Mouse (Mus musculus): ENCODE data around the gene Uso1. TPM values are rescaled to one million over a fixed set of nuclear protein-coding genes. Genes with fewer than 3 reads are reported as not detected.

Uso1 gene
- total RNA-seq (2021), result 10 to 100 TPM; 36.8 to 38.2 TPM
- long read RNA-seq, experiment 1, transcript Uso1-201 (24 exons, 3,898 nt), result major isoform, 22 of 43 reads
- long read RNA-seq, experiment 1, partial matches to known transcripts, result 3 of 43 reads
- long read RNA-seq, experiment 1, other reads (novel, unspliced or antisense), result 17 of 43 reads
- long read RNA-seq, experiment 2, transcript Uso1-201 (24 exons, 3,898 nt), result major isoform, 24 of 43 reads
- long read RNA-seq, experiment 2, partial matches to known transcripts, result 1 of 43 reads
- long read RNA-seq, experiment 2, other reads (novel, unspliced or antisense), result 16 of 43 reads

DNA sequence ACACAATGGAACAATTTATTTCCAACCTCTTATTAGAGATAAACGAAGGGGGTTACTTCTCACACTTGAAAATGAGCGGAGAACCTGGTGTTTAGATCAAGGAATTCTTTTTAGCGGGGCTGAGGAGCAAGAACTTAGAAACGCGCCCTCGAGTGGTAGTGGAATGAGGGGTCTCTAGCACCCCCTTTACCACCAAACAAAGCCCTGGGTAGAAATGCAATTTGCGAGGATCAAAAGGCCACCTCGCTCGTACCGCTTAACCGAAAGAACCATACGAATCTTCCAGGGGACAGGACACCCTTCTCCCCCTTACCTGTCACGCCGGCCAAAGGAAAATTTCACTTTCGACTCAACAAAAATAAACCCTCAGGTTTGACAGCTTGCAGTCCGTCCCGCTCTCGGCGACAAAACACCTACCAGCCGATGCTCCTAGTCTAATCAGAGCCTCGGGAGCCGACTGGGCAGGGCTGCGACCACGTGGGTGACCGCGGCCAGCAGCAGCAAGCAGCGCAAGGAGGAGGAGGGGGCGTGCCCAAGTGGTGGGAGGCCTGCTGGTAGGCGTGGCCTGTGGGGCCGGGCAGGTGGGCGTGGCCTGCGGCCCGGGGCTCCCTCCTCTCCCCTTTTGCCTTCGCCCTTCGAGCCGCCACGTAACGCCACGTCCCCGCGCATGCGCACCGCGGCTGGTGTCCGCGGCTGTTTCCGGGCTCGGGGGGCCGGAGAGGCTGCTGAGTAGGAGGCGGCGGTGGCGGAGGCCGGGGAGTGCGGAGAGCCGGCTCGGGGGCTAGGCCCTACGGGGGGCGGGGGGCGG is at the start of gene Uso1:
Uso1 (plus strand) TSS at position 700 of the 808 bp plus-strand sequence.
- intact Hi-C loops (cut with DNase I), result no loop called here
- DNase-seq, result peak; percentile 99

GRCm38 (mm10) chr5:92093263-92094061 is 44.3 kb upstream of the Uso1 start:
- no peak for DNase-seq
- intact Hi-C loops (cut with DNase I), result no loop called here

GRCm38 (mm10) chr5:92094062-92094415 is 43.7 kb upstream of the Uso1 start:
- intact Hi-C loops (cut with DNase I), result no loop called here
- DNase-seq, result no peak

- intact Hi-C loops (cut with DNase I), result no loop called here
- peak; percentile 29 to 54 for DNase-seq
Observed at GRCm38 (mm10) chr5:92096786-92097185, 41.0 kb upstream of the Uso1 start.

DNA sequence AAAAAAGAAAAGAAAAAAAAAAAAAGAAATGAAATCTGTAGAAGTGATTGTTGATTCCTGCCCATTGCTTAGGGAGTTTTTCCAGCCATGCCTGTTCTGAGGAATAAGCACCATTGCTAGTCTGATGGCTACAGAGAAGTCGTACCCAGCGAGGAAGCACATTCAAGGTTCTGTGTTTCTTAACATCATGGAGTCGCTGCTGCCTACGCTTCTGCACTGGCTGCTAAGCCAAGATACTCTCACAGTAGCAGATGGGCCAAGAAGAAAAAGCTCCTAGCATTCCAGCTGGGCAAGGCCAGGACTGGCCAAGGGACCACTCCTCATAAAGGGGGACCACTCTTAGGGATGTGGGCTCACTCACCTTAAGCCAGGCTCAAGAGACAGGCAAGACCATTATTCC is 40.0 kb upstream of the Uso1 start:
- intact Hi-C loops (cut with DNase I), result no loop called here
- no peak for DNase-seq

DNA sequence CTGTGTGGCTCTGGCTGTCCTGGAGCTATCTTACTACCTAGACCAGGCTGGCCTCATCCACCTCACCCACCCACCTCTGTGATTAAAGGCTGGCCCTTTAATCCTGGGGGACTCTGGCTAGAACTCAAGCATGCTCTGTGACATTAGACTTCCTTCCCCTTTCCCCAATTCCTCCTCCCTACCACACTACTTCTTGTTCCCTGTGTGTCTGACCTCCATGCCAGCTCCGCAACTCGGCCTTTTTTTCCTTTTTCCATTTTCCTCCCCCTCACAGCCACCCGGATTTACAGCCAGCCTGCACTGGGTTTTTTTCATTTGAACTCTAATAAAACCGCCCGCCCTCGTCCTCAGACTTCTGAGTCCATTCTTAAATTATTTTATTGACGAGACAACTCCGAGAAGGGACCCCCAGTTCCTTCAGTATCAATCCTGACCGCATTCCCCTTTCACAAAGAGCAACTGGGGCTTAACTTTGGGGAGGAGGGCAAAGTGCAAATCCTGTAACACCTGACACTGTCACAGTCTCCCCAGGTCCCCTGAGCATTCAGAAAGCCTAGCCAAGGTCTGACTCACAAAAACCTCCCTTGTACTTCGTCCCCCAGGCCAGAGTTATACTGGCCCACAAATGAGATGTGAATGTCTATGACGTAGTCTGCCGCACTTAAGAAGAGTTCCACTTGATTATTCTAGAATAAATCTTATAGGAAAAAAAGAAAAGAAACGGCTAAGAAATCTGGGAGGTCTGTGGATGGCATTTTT is 39.2 kb upstream of the Uso1 start:
- no peak for DNase-seq
- intact Hi-C loops (cut with DNase I), result no loop called here

DNA sequence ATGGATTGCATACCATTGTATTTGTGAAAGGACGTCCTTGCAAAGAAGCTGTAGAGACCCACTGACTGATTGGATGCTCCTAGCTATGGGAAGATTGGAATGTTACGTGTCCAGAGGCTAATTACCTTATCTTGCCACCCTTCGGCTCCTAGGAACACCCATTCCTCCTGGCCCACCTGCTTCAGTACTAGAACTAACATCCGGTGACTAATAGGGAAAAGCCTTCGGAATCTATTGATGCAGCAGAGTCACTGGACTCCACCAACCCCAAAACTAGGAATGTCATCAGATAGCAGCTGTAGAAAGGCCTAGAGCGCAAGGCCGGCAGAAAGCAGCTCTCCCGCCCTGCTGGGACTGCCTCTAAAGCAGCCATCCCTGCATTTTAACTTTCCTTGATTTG is 36.1 kb upstream of the Uso1 start:
- DNase-seq, result no peak
- intact Hi-C loops (cut with DNase I), result no loop called here

GRCm38 (mm10) chr5:92103062-92103461 is 34.7 kb upstream of the Uso1 start:
- intact Hi-C loops (cut with DNase I), result no loop called here
- no peak for DNase-seq

- intact Hi-C loops (cut with DNase I), result no loop called here
Observed at GRCm38 (mm10) chr5:92103816-92104415, 33.8 kb upstream of the Uso1 start.

DNA sequence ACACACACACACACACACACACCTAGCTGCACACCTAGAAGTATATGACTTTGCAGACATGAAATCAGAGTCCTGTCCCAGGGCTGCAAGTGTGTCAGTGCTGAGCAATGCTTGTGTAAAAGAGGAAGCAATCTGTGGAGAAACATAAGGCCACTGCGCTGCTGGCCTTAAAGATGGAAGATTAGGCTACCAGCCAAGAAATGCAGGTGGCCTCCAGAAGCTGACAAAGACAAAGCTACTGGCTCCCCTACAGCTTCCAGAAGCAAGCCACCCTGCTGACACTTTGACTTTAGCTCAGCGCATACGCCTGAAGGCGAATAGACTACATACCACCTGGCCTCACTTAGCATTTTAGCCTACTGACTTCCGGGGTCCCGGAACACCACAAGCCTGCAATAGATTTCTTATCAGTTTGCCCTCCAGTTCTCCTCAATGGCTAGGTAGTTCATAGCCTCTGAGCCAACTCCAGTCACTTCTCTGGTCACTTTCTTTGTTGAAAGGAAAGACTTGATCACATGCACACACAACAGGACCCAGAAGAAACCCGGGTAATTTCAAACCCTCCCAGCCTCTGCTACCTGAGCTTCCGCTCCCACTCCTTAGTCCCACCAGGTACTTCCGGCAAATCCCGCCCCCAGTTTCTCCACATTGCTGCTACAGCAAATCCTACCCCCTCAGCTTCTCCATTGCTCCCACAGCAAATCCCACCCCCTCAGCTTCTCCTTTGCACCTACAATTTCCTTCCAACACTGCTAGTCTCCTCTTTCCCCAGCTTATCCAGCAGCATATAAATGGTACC is 31.2 kb upstream of the Uso1 start:
- intact Hi-C loops (cut with DNase I), result no loop called here
- DNase-seq, result peak in 1 of 2 experiments; percentile 33

More at GRCm38 (mm10) chr5:92103816-92104415, 33.8 kb upstream of the Uso1 start:
- no peak for DNase-seq

GRCm38 (mm10) chr5:92107282-92107681 is 30.5 kb upstream of the Uso1 start:
- DNase-seq, result no peak
- intact Hi-C loops (cut with DNase I), result no loop called here

DNA sequence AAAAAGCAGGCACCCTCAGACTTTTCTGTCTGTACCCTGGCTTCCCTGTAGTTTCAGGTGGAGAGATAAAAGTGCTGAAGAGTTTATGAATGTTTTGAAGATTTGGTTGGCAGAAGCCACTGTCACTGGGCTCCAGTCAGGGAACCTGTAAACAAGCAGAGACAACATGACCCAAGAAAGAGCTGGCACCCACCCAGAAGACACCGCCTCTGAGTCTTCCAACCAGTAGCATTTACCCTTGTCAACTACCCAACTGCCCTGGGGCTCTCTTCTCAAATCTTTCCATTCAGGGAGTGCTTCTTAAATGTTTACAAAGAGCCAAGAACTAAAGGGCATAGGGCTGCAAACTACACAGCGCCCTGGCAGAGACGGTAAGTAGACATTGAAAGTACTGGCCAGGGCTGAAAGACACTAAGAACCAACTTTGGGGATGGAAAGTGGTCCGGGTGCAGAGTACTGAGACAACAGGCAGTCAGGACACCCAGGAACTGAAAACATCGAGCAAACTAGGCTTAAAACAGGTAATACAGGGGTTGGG is 26.9 kb upstream of the Uso1 start:
- DNase-seq, result no peak
- intact Hi-C loops (cut with DNase I), result loop anchor here (10.0 kb wide), 2 partner anchors 46 to 146 kb away; partner anchors contain the start of gene Rchy1

GRCm38 (mm10) chr5:92112175-92112574 is 25.6 kb upstream of the Uso1 start:
- intact Hi-C loops (cut with DNase I), result loop anchor here (10.0 kb wide), 2 partner anchors 47 to 147 kb away; partner anchors contain the start of gene Rchy1
- no peak for DNase-seq

DNA sequence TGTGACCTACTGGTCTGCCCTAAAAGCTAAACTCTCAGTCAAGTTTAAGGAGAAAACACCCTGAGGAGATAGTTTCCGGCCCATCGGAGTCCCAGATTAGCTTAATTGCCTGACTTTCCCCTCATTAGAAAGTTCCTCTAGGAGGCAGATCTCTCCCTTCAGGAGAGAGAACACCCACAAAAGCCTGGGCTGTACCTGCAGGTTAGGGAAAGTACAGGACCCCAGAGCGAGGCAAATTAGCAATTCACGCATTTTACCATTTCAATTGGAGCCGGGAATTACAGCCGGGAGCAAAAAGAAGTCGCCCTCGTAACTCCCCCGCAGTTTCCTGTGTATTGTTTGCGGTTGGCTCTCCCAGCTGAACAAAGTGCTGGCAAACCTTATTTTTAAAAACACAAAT is 25.2 kb upstream of the Uso1 start:
- intact Hi-C loops (cut with DNase I), result loop anchor here (10.0 kb wide), 2 partner anchors 48 to 148 kb away; partner anchors contain the start of gene Rchy1
- no peak for DNase-seq

DNA sequence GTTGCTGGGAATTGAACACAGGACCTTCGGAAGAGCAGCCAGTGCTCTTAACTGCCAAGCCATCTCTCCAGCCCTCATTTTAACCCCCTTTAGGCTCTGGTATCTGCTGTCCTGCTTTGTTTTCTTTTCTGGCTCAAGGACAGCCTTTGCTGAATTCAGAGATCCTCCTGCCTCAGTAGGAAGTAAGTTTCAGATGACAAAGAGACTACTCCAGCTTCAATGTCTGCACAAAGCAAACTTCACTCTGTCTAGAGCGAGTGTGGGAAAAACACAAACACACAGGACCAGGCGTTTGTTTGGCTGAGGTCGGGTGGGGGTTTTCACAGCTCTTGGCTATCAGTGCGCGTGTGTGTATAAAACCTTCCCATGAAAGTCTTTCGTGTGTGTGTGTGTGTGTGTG is 24.3 kb upstream of the Uso1 start:
- intact Hi-C loops (cut with DNase I), result loop anchor here (10.0 kb wide), 2 partner anchors 49 to 149 kb away; partner anchors contain the start of gene Rchy1
- DNase-seq, result no peak

GRCm38 (mm10) chr5:92114223-92114622 is 23.5 kb upstream of the Uso1 start:
- intact Hi-C loops (cut with DNase I), result loop anchor here (10.0 kb wide), 2 partner anchors 49 to 149 kb away; partner anchors contain the start of gene Rchy1
- no peak for DNase-seq

DNA sequence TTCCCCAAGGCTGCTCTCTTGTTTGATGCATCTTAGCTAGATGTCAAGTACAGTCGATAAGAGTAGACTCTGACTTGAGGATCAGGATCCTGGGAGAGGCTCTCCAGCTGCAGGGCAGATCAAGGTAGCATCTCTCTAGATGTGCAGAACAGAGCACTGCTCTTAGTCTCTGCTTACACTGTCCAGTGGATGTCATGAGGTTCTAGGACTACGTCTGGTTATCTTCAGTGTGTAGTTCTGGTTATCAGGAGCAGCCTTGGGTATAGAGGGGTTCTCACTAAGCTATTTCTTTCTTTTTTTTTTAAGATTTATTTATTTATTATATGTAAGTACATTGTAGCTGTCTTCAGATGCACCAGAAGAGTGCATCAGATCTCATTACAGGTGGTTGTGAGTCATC is 22.8 kb upstream of the Uso1 start:
- intact Hi-C loops (cut with DNase I), result loop anchor here (5.0 to 10.0 kb wide), 3 partner anchors 33 to 150 kb away; partner anchors contain the start of genes G3bp2 and Rchy1
- no peak for DNase-seq

DNA sequence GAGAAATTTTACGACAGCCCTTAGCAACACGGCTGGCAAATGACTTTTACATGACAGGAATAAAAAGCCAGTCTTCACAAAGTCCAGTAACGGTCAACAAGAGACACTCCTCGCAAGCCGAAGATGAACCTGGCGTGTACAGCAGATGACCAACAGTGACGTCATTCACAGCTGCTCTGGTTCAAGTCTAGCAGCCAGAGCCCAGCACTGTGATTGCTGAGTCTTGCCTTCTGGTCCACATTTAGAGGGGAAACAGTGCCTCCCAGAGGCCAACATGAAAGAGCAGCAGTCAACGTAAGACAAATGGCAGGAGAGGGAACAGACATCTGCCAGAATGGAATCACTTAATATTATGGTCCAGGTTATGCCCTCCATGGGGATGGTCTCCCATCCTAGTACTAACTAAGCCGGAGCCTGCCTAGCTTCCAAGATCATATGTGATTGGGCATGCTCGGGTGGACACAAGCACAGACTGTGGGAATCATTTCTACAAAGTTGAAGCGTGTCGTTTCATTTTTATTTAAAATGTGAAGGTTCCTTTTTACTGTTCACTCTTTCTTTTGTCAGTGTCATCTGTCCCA is 19.8 kb upstream of the Uso1 start:
- intact Hi-C loops (cut with DNase I), result loop anchor here (5.0 to 10.0 kb wide), 3 partner anchors 36 to 153 kb away; partner anchors contain the start of genes G3bp2 and Rchy1

More for the DNA sequence above, 19.8 kb upstream of the Uso1 start:
- peak; percentile 80 to 84 for DNase-seq

All from heart, postnatal 14 days (tissue).